Comparison of ENCODE assay signal across 12 mouse cellular contexts in genomic region chr11:103172392-103173040, GRCm38 (mm10). TPM values are rescaled to one million over a fixed set of nuclear protein-coding genes. Genes with fewer than 3 reads are reported as not detected.
DNase-seq lines count a peak whose midpoint lies in the region; ATAC-seq and TF ChIP-seq lines count a peak whose summit lies in the region.
"Had no signal": no experiment of that assay in that cellular context is flagged by ENCODE, and none has a peak within 500 bp of the region (broad histone marks: within the 10 kb centered on the region; RNA-seq: fewer than 3 reads in every experiment).

No protein-coding gene starts in this region.

- H3K4me1 ChIP-seq in forebrain, embryonic 15.5 days: peaks cover 16% of the 10 kb centered on the region
- peaks cover 15% of the 10 kb centered on the region for H3K4me1 ChIP-seq in forebrain, embryonic 12.5 days
- peaks cover 31% of the 10 kb centered on the region; the same call in 1 of the 2 replicates for H3K4me1 ChIP-seq in kidney, adult 2 months (ENCODE audit: control insufficient read depth, insufficient read depth, low read length)
- peaks cover 7% of the 10 kb centered on the region for H3K4me1 ChIP-seq in liver, embryonic 16.5 days (ENCODE audit: control insufficient read depth, low read depth, low read length)

- ATAC-seq in forebrain, embryonic 15.5 days (replicated peaks): no peak
- ATAC-seq in forebrain, embryonic 12.5 days (ENCODE audit: low FRiP score): no peak
- ATAC-seq in liver, embryonic 16.5 days (ENCODE audit: low read depth): no peak
- ATAC-seq in inflammation-experienced regulatory T-cells, adult 6 months: no peak

- H3K4me2 ChIP-seq in forebrain, embryonic 15.5 days (replicated peaks): peak overlapping the region; percentile 74; the same call in 1 of the 2 replicates
- no peak overlapping the region for H3K4me2 ChIP-seq in forebrain, embryonic 12.5 days
- H3K4me2 ChIP-seq in liver, embryonic 16.5 days (ENCODE audit: low read depth, low read length): peak overlapping the region; percentile 15
- H3K4me2 ChIP-seq: embryonic facial prominence, embryonic 15.5 days had no signal

- no peak overlapping the region for H3K9ac ChIP-seq in forebrain, embryonic 15.5 days (replicated peaks)
- no peak overlapping the region for H3K9ac ChIP-seq in forebrain, embryonic 12.5 days
- no peak overlapping the region for H3K9ac ChIP-seq in liver, embryonic 16.5 days (ENCODE audit: low read depth, low read length)
- H3K9ac ChIP-seq: embryonic facial prominence, embryonic 15.5 days; liver, embryonic 14.5 days had no signal

- DNase-seq in kidney, adult 2 months: peak; percentile 33
- no peak for DNase-seq in kidney, adult 8-10 months
- peak; percentile 27 for DNase-seq in A20 (ENCODE audit: low read depth, low spot score)
- DNase-seq in yolk sac, embryonic 10.5 days (ENCODE audit: low spot score): no peak
- DNase-seq: gastrocnemius, postnatal 10 days had no signal

- no peak for TF ChIP-seq CTCF in kidney, adult 2 months (conservative IDR thresholded peaks at IDR 0.05; ENCODE audit: insufficient read depth, insufficient read length, low read depth, low read length)

- H3K27ac ChIP-seq in forebrain, embryonic 15.5 days (replicated peaks): no peak overlapping the region
- no peak overlapping the region for H3K27ac ChIP-seq in forebrain, embryonic 12.5 days
- H3K27ac ChIP-seq in kidney, adult 2 months (ENCODE audit: insufficient read depth, low read depth, low read length): peak overlapping the region; percentile 90
- 0 out of 2 replicates have a peak overlapping the region, but pooled peaks have one; percentile 38 for H3K27ac ChIP-seq in liver, embryonic 16.5 days (ENCODE audit: low read length)
- H3K27ac ChIP-seq: embryonic facial prominence, embryonic 15.5 days; liver, embryonic 14.5 days had no signal

- 63% methylated on average over 6 of the region's 6 CpGs for WGBS in forebrain, embryonic 15.5 days
- WGBS in forebrain, embryonic 12.5 days: 61% methylated on average over 6 of the region's 6 CpGs
- WGBS in kidney, adult 2 months: 63% methylated on average over 6 of the region's 6 CpGs
- 39% methylated on average over 6 of the region's 6 CpGs for WGBS in liver, embryonic 16.5 days (ENCODE audit: insufficient replicate concordance)

- H3K36me3 ChIP-seq in forebrain, embryonic 15.5 days: no peaks in the 10 kb centered on the region
- H3K36me3 ChIP-seq in forebrain, embryonic 12.5 days (replicated peaks): no peaks in the 10 kb centered on the region
- H3K36me3 ChIP-seq in kidney, adult 2 months (ENCODE audit: control insufficient read depth, insufficient read depth, low read length): no peaks in the 10 kb centered on the region
- no peaks in the 10 kb centered on the region for H3K36me3 ChIP-seq in liver, embryonic 16.5 days (ENCODE audit: control insufficient read depth, insufficient read depth)
- H3K36me3 ChIP-seq: embryonic facial prominence, embryonic 15.5 days had no signal

- peaks cover 38% of the 10 kb centered on the region for H3K27me3 ChIP-seq in forebrain, embryonic 15.5 days
- H3K27me3 ChIP-seq in forebrain, embryonic 12.5 days: peaks cover 76% of the 10 kb centered on the region
- H3K27me3 ChIP-seq in kidney, adult 2 months (replicated peaks; ENCODE audit: control insufficient read depth, insufficient read depth, low read length): no peaks in the 10 kb centered on the region
- H3K27me3 ChIP-seq in liver, embryonic 16.5 days (ENCODE audit: control insufficient read depth, insufficient read depth, low read depth, low read length): peaks cover 27% of the 10 kb centered on the region

- H3K9me3 ChIP-seq in forebrain, embryonic 15.5 days: no peaks in the 10 kb centered on the region
- H3K9me3 ChIP-seq in forebrain, embryonic 12.5 days: no peaks in the 10 kb centered on the region
- no peaks in the 10 kb centered on the region for H3K9me3 ChIP-seq in liver, embryonic 16.5 days (replicated peaks; ENCODE audit: control insufficient read depth, low read length)
- H3K9me3 ChIP-seq: embryonic facial prominence, embryonic 15.5 days had no signal

- no peak overlapping the region for H3K4me3 ChIP-seq in forebrain, embryonic 15.5 days
- H3K4me3 ChIP-seq in forebrain, embryonic 12.5 days (replicated peaks): no peak overlapping the region
- H3K4me3 ChIP-seq in kidney, adult 2 months (ENCODE audit: insufficient read depth, low read depth, low read length): peak overlapping the region; percentile 74
- peak overlapping the region; percentile 57 for H3K4me3 ChIP-seq in liver, embryonic 16.5 days (ENCODE audit: low read depth, low read length)

- TF ChIP-seq POLR2A in kidney, adult 2 months (IDR thresholded peaks at IDR 0.05; ENCODE audit: low read depth, low read length): no peak

RNA-seq across cellular contexts. Expression of gene Fmnl1, which starts 1.6 kb away (rescaled TPM):
- polyA plus RNA-seq in forebrain, embryonic 15.5 days (2015; fragmentation: Nextera tagmentation; extraction: Ambion mirVana): 1.7 and 3.1 TPM in 2 replicates
- 1.1 TPM in 2 replicates for polyA plus RNA-seq in forebrain, embryonic 12.5 days (2016; fragmentation: Nextera tagmentation; extraction: Ambion mirVana)
- polyA plus RNA-seq in kidney, adult 2 months (2012; rRNA removed): 32.7 and 35.5 TPM in 2 replicates
- polyA plus RNA-seq in liver, embryonic 16.5 days (2015; fragmentation: Nextera tagmentation; extraction: Ambion mirVana): 5.2 and 6.3 TPM in 2 replicates
- 10 to 100 TPM; 52.9 to 64.4 (median 60.6) TPM for polyA plus RNA-seq in inflammation-experienced regulatory T-cells, adult 6 months (2017; shearing (Covaris generic))

RNA-seq across cellular contexts. Expression of gene 1700023F06Rik, which starts 35.8 kb away (rescaled TPM):
- polyA plus RNA-seq in forebrain, embryonic 15.5 days (2015; fragmentation: Nextera tagmentation; extraction: Ambion mirVana): 0.75 and 0.98 TPM in 2 replicates
- polyA plus RNA-seq in forebrain, embryonic 12.5 days (2016; fragmentation: Nextera tagmentation; extraction: Ambion mirVana): 0.33 and 0.64 TPM in 2 replicates
- polyA plus RNA-seq in kidney, adult 2 months (2012; rRNA removed): 0.09 and 0.22 TPM in 2 replicates
- not detected in 2 replicates for polyA plus RNA-seq in liver, embryonic 16.5 days (2015; fragmentation: Nextera tagmentation; extraction: Ambion mirVana)
- polyA plus RNA-seq in inflammation-experienced regulatory T-cells, adult 6 months (2017; shearing (Covaris generic)): not detected
- polyA plus RNA-seq: liver, embryonic 14.5 days; neural tube, embryonic 11.5 days had no signal

RNA-seq across cellular contexts. Expression of gene Hexim2, which starts 40.3 kb away (rescaled TPM):
- polyA plus RNA-seq in forebrain, embryonic 15.5 days (2015; fragmentation: Nextera tagmentation; extraction: Ambion mirVana): 20.8 and 23.8 TPM in 2 replicates
- polyA plus RNA-seq in forebrain, embryonic 12.5 days (2016; fragmentation: Nextera tagmentation; extraction: Ambion mirVana): 10.1 and 11.8 TPM in 2 replicates
- 3.8 and 4.0 TPM in 2 replicates for polyA plus RNA-seq in kidney, adult 2 months (2012; rRNA removed)
- 5.2 and 5.7 TPM in 2 replicates for polyA plus RNA-seq in liver, embryonic 16.5 days (2015; fragmentation: Nextera tagmentation; extraction: Ambion mirVana)
- polyA plus RNA-seq in inflammation-experienced regulatory T-cells, adult 6 months (2017; shearing (Covaris generic)): 1 to 10 TPM in 2 of 3 experiments, under 1 TPM in 1; 0.44 to 2.1 (median 2.0) TPM

RNA-seq across cellular contexts. Expression of gene Spata32, which starts 45.7 kb away (rescaled TPM):
- polyA plus RNA-seq in forebrain, embryonic 15.5 days (2015; fragmentation: Nextera tagmentation; extraction: Ambion mirVana): 0.15 and 0.38 TPM in 2 replicates
- polyA plus RNA-seq in forebrain, embryonic 12.5 days (2016; fragmentation: Nextera tagmentation; extraction: Ambion mirVana): not detected in 2 replicates
- polyA plus RNA-seq in kidney, adult 2 months (2012; rRNA removed): not detected in 2 replicates
- polyA plus RNA-seq in liver, embryonic 16.5 days (2015; fragmentation: Nextera tagmentation; extraction: Ambion mirVana): not detected in 2 replicates
- polyA plus RNA-seq in inflammation-experienced regulatory T-cells, adult 6 months (2017; shearing (Covaris generic)): not detected
- polyA plus RNA-seq: embryonic facial prominence, embryonic 15.5 days; liver, embryonic 14.5 days; neural tube, embryonic 11.5 days had no signal

RNA-seq across cellular contexts. Expression of gene Hexim1, which starts 56.5 kb away (rescaled TPM):
- 3.4 and 3.8 TPM in 2 replicates for polyA plus RNA-seq in forebrain, embryonic 15.5 days (2015; fragmentation: Nextera tagmentation; extraction: Ambion mirVana)
- 3.4 TPM in 2 replicates for polyA plus RNA-seq in forebrain, embryonic 12.5 days (2016; fragmentation: Nextera tagmentation; extraction: Ambion mirVana)
- polyA plus RNA-seq in kidney, adult 2 months (2012; rRNA removed): 24.9 and 26.4 TPM in 2 replicates
- 1.7 and 1.9 TPM in 2 replicates for polyA plus RNA-seq in liver, embryonic 16.5 days (2015; fragmentation: Nextera tagmentation; extraction: Ambion mirVana)
- 1 to 10 TPM; 3.0 to 3.7 (median 3.5) TPM for polyA plus RNA-seq in inflammation-experienced regulatory T-cells, adult 6 months (2017; shearing (Covaris generic))

Comparison
In these comparisons a context has a peak if more than half of its experiments do, and no peak if none do; other contexts are left out.
1. DNase-seq: peak in kidney, adult 2 months (single experiment) and A20 (single experiment); none in kidney, adult 8-10 months (0 of 2) and yolk sac, embryonic 10.5 days (single experiment).
2. H3K27ac ChIP-seq: peak in kidney, adult 2 months (single experiment) and liver, embryonic 16.5 days (single experiment); none in forebrain, embryonic 15.5 days (single experiment) and forebrain, embryonic 12.5 days (single experiment).
3. H3K4me3 ChIP-seq: peak in kidney, adult 2 months (single experiment) and liver, embryonic 16.5 days (single experiment); none in forebrain, embryonic 15.5 days (single experiment) and forebrain, embryonic 12.5 days (single experiment).